Mouse (Mus musculus): Measurements from ENCODE around the gene Sgcd. TPM values are rescaled to one million over a fixed set of nuclear protein-coding genes. Genes with fewer than 3 reads are reported as not detected.
"Not testable (repeated sequence)": the region's sequence is repeated elsewhere in the genome, so short reads cannot be mapped to it uniquely, and the experiment has no call there.

Sgcd gene
- total and polyA plus RNA-seq, 3 experiments = 7.1 to 69.5 (median 60.9) TPM

DNA sequence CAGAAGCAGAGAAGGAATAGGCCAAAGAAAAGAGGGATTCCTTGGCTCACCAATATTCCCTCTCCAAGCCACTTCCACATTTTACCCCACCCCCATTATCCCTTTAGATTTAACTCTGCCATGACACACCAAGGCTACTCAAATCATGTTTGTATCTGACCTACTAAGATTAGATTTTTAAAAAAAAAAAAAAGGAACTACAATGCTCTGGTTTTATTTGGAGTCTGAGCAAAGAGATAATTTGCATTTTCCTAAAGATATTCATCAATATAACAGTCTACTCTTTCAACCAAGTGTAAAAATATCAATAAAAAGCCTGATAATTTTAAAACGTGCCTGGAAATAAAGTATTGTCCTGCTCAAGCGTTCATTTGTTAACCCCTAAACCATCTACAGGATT lies 543.1 kb downstream of the Sgcd start:
- no peak overlapping the region for H3K4me3 ChIP-seq
- H3K27ac ChIP-seq = no peak overlapping the region
- no peak for TF ChIP-seq CTCF (IDR thresholded peaks at IDR 0.05)
- TF ChIP-seq EP300 (IDR thresholded peaks at IDR 0.05; ENCODE audit: insufficient read depth, low read depth, low read length) = no peak
- TF ChIP-seq POLR2A (IDR thresholded peaks at IDR 0.05; ENCODE audit: insufficient read depth, low read depth, low read length) = no peak
- H3K9ac ChIP-seq (ENCODE audit: low read depth, low read length) = no peak overlapping the region
- H3K4me1 ChIP-seq (ENCODE audit: control insufficient read depth, insufficient read depth, low read length) = no peaks in the 10 kb centered on the region
- no peak for DNase-seq
- 54% methylated on average over 2 of the region's 2 CpGs for WGBS
- no peaks in the 10 kb centered on the region for H3K27me3 ChIP-seq (ENCODE audit: control insufficient read depth, insufficient read depth, low read length)
- no peaks in the 10 kb centered on the region for H3K36me3 ChIP-seq (ENCODE audit: control insufficient read depth, insufficient read depth, low read length)
- no peaks in the 10 kb centered on the region for H3K79me2 ChIP-seq (replicated peaks; ENCODE audit: control insufficient read depth, insufficient read depth, low read length)
- intact Hi-C loops (cut with DNase I) = no loop called here

DNA sequence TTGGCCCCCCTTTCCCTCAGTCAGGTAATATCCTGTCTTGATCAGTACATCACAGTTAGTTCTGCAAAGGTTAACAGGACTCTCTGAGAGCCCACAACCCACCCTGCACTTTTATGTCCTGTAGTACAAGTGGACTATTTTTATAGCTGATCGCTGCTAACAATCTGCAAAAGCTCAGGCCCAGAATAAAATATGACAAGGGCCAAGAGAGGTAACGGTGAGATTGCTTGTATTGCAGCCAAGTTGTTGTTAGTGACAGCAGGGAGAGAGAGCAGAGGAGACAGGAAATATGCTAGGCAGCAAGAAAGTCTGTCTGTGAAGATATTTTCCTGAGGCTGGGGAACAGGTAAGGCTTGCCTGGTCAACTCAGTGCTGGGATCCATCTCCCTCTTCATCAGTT lies 546.5 kb downstream of the Sgcd start:
- H3K36me3 ChIP-seq (ENCODE audit: control insufficient read depth, insufficient read depth, low read length) = no peaks in the 10 kb centered on the region
- no peak for TF ChIP-seq POLR2A (IDR thresholded peaks at IDR 0.05; ENCODE audit: insufficient read depth, low read depth, low read length)
- H3K27me3 ChIP-seq (ENCODE audit: control insufficient read depth, insufficient read depth, low read length) = no peaks in the 10 kb centered on the region
- 23% methylated on average over 2 of the region's 2 CpGs for WGBS
- no peak overlapping the region for H3K9ac ChIP-seq (ENCODE audit: low read depth, low read length)
- no peaks in the 10 kb centered on the region for H3K4me1 ChIP-seq (ENCODE audit: control insufficient read depth, insufficient read depth, low read length)
- no peak overlapping the region for H3K4me3 ChIP-seq
- H3K79me2 ChIP-seq (replicated peaks; ENCODE audit: control insufficient read depth, insufficient read depth, low read length) = no peaks in the 10 kb centered on the region
- intact Hi-C loops (cut with DNase I) = no loop called here
- DNase-seq = peak in 1 of 2 experiments; percentile 2
- no peak overlapping the region for H3K27ac ChIP-seq

DNA sequence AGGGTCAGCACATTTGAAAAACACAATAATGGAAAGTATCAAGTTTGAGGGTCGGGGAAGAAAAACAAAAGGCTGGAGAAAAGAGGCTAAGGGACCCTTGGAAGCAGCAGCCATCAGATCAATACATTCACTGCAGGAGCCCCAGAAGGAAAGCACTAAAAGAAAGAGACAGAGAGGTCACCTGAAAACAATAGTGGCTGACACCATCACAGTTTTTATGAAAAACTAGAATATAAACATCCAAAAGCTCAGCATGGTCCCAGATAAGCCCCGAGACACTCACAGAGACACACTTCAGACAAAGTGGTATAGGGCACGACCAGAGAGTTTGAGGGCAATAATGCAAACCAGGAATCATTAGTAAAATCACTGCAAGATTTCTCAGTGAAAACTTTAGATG lies 589.2 kb downstream of the Sgcd start:
- WGBS = 47% methylated on average over 3 of the region's 3 CpGs
- no peaks in the 10 kb centered on the region for H3K36me3 ChIP-seq (ENCODE audit: control insufficient read depth, insufficient read depth, low read length)
- intact Hi-C loops (cut with DNase I) = no loop called here

DNA sequence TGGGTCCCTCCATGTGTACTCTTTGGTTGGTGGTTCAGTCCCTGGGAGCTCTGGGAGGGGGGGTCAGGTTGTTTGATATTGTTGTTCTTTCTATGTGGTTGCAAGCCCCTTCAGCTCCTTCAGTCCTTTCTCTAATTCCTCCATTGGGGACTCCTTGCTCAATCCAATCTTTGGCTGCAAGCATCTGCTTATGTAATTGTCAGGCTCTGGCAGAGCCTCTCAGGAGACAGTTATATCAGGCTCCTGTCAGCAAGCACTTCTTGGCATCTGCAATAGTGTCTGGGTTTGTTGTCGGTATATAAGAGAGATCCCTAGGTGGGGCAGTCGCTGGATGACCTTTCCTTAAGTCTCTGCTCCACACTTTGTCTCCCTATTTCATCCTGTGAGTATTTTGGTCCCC lies 598.0 kb downstream of the Sgcd start:
- H3K9ac ChIP-seq (ENCODE audit: low read depth, low read length); intact Hi-C loops (cut with DNase I); H3K27ac ChIP-seq; H3K4me3 ChIP-seq; H3K36me3 ChIP-seq (ENCODE audit: control insufficient read depth, insufficient read depth, low read length); H3K79me2 ChIP-seq (replicated peaks; ENCODE audit: control insufficient read depth, insufficient read depth, low read length); H3K27me3 ChIP-seq (ENCODE audit: control insufficient read depth, insufficient read depth, low read length); H3K4me1 ChIP-seq (ENCODE audit: control insufficient read depth, insufficient read depth, low read length): not testable (repeated sequence)
- WGBS = 25% methylated on average over 2 of the region's 2 CpGs
- peak in 1 of 2 experiments; percentile 7 for DNase-seq

More for the DNA sequence above, 589.2 kb downstream of the Sgcd start:
- H3K79me2 ChIP-seq (replicated peaks; ENCODE audit: control insufficient read depth, insufficient read depth, low read length) = no peaks in the 10 kb centered on the region
- TF ChIP-seq POLR2A (IDR thresholded peaks at IDR 0.05; ENCODE audit: insufficient read depth, low read depth, low read length) (no peak), EP300 (IDR thresholded peaks at IDR 0.05; ENCODE audit: insufficient read depth, low read depth, low read length) (no peak), CTCF (IDR thresholded peaks at IDR 0.05) (no peak)
- no peak overlapping the region for H3K9ac ChIP-seq (ENCODE audit: low read depth, low read length)
- H3K27me3 ChIP-seq (ENCODE audit: control insufficient read depth, insufficient read depth, low read length) = no peaks in the 10 kb centered on the region
- no peaks in the 10 kb centered on the region for H3K4me1 ChIP-seq (ENCODE audit: control insufficient read depth, insufficient read depth, low read length)
- H3K27ac ChIP-seq = no peak overlapping the region
- DNase-seq = no peak
- no peak overlapping the region for H3K4me3 ChIP-seq

DNA sequence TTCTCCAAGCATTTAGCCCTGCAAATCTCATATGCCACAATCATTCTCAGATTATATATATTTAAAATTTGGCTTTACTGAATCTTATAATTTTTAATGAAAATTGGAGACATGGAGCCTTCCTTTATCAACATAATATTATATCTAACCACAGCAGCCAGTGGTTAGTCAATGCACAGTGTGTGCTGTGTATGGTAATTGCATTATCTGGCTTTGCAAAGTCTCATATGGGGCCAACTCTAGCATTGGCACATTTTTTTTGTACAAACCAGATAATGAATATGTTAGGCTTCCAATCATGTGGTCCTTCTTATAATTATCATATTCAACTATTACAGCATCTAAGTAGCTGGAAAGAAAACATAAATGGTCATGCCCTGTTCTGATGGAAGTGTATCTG lies 599.4 kb downstream of the Sgcd start:
- TF ChIP-seq POLR2A (IDR thresholded peaks at IDR 0.05; ENCODE audit: insufficient read depth, low read depth, low read length) (no peak), CTCF (IDR thresholded peaks at IDR 0.05) (no peak), EP300 (IDR thresholded peaks at IDR 0.05; ENCODE audit: insufficient read depth, low read depth, low read length) (no peak)
- Histone ChIP-seq H3K9ac (ENCODE audit: low read depth, low read length) (no peak overlapping the region), H3K4me1 (ENCODE audit: control insufficient read depth, insufficient read depth, low read length) (no peaks in the 10 kb centered on the region), H3K27me3 (ENCODE audit: control insufficient read depth, insufficient read depth, low read length) (no peaks in the 10 kb centered on the region), H3K36me3 (ENCODE audit: control insufficient read depth, insufficient read depth, low read length) (no peaks in the 10 kb centered on the region), H3K27ac (no peak overlapping the region), H3K79me2 (replicated peaks; ENCODE audit: control insufficient read depth, insufficient read depth, low read length) (no peaks in the 10 kb centered on the region), H3K4me3 (no peak overlapping the region)
- no peak for DNase-seq
- intact Hi-C loops (cut with DNase I) = loop anchor here (5.0 to 10.0 kb wide), 3 partner anchors 365 to 505 kb away; no protein-coding TSS in a partner anchor

DNA sequence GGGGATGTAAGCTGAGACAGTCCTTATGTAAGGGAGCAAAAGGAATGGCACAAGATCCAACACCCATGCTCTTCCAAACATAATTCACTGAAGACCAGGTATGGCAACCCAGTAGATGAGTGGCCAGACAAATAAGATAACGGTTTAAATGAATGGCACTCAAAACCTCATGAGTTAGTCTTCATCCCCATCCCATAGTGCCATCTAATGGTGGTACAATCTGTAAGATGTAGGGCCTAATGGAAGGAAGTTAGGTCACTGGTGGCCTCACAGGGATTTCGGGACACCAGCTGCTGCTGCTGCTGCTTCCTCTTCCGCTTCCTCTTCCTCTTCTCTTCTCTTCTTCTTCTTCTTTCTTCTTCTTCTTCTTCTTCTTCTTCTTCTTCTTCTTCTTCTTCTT lies 601.0 kb downstream of the Sgcd start:
- intact Hi-C loops (cut with DNase I) = loop anchor here (2.0 to 10.0 kb wide), 4 partner anchors 363 to 523 kb away; no protein-coding TSS in a partner anchor
- Histone ChIP-seq H3K27ac (no peak overlapping the region), H3K4me3 (no peak overlapping the region), H3K9ac (ENCODE audit: low read depth, low read length) (no peak overlapping the region), H3K27me3 (ENCODE audit: control insufficient read depth, insufficient read depth, low read length) (no peaks in the 10 kb centered on the region), H3K79me2 (replicated peaks; ENCODE audit: control insufficient read depth, insufficient read depth, low read length) (no peaks in the 10 kb centered on the region), H3K4me1 (ENCODE audit: control insufficient read depth, insufficient read depth, low read length) (no peaks in the 10 kb centered on the region), H3K36me3 (ENCODE audit: control insufficient read depth, insufficient read depth, low read length) (no peaks in the 10 kb centered on the region)
- DNase-seq = no peak
- TF ChIP-seq POLR2A (IDR thresholded peaks at IDR 0.05; ENCODE audit: insufficient read depth, low read depth, low read length) = no peak
- TF ChIP-seq CTCF (IDR thresholded peaks at IDR 0.05) = peak; percentile 68
- 50% methylated on average over 3 of the region's 3 CpGs for WGBS

DNA sequence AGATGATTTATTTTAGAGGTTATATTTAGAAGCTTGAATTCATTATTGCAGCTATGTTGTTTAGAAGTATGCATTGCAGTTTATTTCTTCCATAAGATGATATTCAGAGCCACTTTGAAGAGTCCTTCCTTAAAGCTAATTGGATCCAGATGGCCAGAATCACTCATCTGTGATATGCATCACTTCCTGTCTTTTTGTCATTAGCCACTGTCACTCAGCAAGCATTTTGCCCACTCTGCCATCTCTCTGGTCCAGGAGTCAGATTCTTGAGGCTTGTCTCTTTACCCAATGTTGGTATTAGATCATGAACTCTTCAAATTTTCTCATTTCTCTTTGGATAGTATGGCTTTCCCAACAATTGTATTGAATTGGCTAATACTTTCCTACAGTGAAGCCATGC lies 602.6 kb downstream of the Sgcd start:
- Histone ChIP-seq H3K4me3 (no peak overlapping the region), H3K36me3 (ENCODE audit: control insufficient read depth, insufficient read depth, low read length) (no peaks in the 10 kb centered on the region), H3K9ac (ENCODE audit: low read depth, low read length) (no peak overlapping the region), H3K27me3 (ENCODE audit: control insufficient read depth, insufficient read depth, low read length) (no peaks in the 10 kb centered on the region), H3K27ac (no peak overlapping the region), H3K79me2 (replicated peaks; ENCODE audit: control insufficient read depth, insufficient read depth, low read length) (no peaks in the 10 kb centered on the region), H3K4me1 (ENCODE audit: control insufficient read depth, insufficient read depth, low read length) (no peaks in the 10 kb centered on the region)
- no peak for TF ChIP-seq EP300 (IDR thresholded peaks at IDR 0.05; ENCODE audit: insufficient read depth, low read depth, low read length)
- no peak for TF ChIP-seq POLR2A (IDR thresholded peaks at IDR 0.05; ENCODE audit: insufficient read depth, low read depth, low read length)
- intact Hi-C loops (cut with DNase I) = loop anchor here (2.0 to 10.0 kb wide), 4 partner anchors 361 to 521 kb away; no protein-coding TSS in a partner anchor
- no peak for DNase-seq
